Mouse (Mus musculus): ENCODE results near the gene 4931406P16Rik. TPM values are rescaled to one million over a fixed set of nuclear protein-coding genes. Genes with fewer than 3 reads are reported as not detected.
A peak's percentile ranks its signal among the peaks of the same experiment; 100 is the strongest.

4931406P16Rik gene
- total and polyA plus RNA-seq, 3 experiments, result 44.5 to 68.4 (median 57.9) TPM

- no peak for DNase-seq
Observed at GRCm38 (mm10) chr7:34246870-34247499, 66.4 kb downstream of the 4931406P16Rik start.

GRCm38 (mm10) chr7:34242176-34242575 lies 71.2 kb downstream of the 4931406P16Rik start:
- no peak for DNase-seq

DNA sequence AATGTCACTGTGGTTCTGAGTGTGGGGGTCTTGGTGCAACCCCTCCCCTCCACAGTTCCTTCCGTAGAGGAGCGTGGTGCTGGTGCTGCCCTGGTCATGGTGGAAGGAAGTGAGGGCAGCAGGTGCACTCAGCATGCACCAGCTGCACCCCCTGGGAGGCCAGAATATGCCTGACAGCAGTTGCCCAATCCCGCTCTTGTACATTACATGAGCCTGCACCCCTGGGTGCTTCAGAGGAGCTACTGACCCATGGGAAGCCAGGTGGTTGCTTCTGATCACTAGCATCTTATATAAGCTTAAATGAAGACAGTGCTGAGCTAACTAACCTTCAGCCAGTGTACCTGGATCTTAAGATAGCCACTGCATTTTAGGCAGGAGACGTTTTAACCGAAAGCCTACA lies 75.3 kb downstream of the 4931406P16Rik start:
- DNase-seq, result no peak

GRCm38 (mm10) chr7:34235602-34236001 lies 77.7 kb downstream of the 4931406P16Rik start:
- no peak for DNase-seq

- no peak for DNase-seq
Observed at GRCm38 (mm10) chr7:34234610-34235561, 78.5 kb downstream of the 4931406P16Rik start.

- DNase-seq, result peak; percentile 100
Observed at GRCm38 (mm10) chr7:34233909-34234609, 79.3 kb downstream of the 4931406P16Rik start.

- no peak for DNase-seq
Observed at GRCm38 (mm10) chr7:34232785-34233725, 80.3 kb downstream of the 4931406P16Rik start.

DNA sequence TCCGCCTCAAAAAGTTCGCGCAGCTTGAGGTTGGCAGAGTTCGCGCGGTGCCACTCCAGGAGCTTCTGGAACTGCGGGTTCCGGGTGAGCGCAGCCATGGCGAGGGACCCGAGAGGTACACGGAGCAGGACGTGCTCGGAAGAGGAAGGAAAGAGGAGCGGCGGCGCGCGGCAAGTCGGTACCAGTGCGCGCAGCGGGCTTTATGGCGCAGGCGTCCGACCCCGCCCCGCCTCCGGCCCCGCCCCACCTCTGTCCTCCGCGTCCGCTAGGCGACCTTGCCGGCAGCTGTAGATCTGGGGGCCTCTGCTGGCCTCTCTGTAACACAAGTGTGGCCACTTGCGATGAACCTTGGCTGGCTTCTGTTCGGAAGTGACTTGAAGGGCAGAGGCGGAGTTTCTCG lies 83.2 kb downstream of the 4931406P16Rik start, which contains the start of gene Gpi1:
Gene Gpi1, minus strand, starts transcription at position 221 of the 400 bp plus-strand sequence.
- DNase-seq, result peak; percentile 89

DNA sequence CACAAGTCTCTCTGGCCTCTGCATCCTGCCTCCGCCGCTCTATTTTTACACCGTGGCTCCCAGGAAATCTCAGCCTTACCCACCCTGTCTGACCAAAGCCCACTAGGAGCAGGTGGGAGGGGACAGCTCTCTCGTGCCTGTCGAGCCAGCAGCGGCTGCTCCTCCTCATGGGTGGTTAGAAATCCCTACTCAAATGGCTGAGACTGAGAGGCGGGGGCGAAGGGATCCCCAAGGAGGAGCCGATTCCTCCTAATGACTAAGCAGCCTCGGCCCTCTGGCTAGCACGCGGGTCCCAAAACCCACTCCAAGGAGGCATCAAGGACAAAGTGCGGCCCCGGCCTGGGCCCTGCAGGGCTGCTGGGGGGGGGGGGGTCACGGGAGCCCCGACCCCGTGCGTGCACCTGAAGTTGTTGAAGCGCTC lies 83.7 kb downstream of the 4931406P16Rik start:
- DNase-seq, result peak; percentile 68

DNA sequence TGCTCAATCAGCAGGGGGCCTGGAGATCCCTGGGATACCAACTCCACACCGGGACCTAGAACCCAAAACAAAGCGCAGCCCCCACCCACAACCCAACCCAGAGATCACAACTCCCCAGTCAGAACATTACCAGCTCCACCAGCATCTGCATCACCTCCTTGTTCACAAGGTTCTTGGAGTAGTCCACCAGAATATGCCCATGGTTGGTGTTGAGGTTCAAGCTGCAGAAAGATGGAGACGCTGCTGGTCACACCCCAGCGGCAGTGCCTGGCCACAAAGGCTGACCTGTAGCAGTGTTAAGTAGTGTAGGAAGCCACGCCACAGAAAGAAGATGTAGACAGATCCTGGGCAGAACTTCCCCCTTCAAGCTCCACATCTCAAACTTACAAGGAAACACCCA lies 84.2 kb downstream of the 4931406P16Rik start:
- DNase-seq, result no peak

DNA sequence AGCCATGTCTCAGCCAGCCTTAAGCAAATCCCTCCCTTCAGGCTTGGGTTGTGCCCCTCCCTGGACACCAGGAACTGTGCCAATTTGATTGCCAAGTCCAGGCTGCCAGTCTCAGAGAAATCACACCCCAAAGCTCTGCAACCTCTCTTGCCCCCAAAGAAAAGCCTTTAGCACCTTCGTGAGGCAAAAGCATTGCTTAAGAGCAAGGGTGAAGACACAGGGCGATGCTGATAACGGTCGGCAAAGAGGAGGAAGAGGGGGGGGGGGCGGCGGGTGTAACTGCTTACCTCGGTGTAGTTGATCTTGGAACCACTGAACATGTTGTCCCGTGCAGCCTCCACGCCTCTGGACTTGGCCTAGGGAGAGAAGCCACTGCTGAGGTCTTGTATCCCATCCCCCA lies 84.7 kb downstream of the 4931406P16Rik start:
- DNase-seq, result no peak

DNA sequence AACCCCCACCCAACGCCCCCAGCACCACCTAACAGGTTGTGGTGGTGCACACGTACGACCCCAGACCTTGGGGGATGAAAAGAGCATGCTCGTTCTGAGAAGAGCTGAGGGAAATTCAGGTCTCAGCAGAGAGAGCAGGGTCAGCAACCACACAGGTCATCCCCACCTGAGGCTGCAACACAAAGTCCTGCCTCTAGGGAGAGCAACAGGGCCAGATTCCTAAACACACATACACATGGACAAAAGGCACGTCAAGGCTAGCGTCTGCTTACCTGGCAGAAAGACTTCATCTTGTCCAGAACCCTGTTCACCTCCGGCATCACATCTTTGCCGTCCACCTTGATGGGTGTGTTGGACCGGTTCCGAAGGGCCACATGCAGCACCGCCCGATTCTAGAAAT lies 86.5 kb downstream of the 4931406P16Rik start:
- no peak for DNase-seq

- DNase-seq, result no peak
Observed at GRCm38 (mm10) chr7:34226086-34226485, 87.3 kb downstream of the 4931406P16Rik start.

DNA sequence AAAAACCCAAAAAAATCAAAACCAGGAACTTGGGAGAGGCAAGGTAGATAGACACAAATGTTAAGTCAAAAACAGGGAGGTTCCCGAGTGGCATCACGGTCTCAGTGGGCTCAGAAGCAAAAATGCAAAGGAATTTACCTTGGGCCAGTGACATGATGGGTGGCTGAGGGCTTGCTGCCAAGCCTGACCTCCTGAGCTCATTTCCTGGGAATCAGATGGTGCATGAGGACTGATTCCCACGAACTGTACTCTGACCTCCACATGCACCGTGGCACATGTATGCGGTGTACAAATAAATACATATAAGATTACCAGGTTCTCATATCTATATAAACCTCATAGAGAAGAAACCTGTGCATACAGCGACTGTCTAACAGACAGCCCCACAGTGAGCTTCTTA lies 89.0 kb downstream of the 4931406P16Rik start:
- peak; percentile 55 for DNase-seq

DNA sequence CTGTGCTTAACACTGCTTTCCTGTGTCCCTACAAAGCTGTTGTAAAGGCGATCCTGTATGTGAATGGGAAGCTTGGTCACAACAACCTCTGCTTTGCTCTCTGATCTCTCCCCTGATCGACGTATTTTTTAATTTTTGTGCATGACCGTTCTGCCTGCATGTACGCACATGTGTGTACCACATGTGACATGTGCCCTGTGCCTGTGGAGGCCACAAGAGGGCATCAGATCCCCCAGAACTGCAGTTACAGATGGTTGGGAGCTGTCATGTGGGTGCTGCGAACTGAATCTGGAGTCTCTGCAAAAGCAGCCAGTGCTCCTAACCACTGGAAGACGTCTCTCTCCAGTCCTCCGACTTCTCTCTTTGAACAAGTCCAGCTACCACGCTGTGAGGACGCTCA lies 91.0 kb downstream of the 4931406P16Rik start:
- no peak for DNase-seq

DNA sequence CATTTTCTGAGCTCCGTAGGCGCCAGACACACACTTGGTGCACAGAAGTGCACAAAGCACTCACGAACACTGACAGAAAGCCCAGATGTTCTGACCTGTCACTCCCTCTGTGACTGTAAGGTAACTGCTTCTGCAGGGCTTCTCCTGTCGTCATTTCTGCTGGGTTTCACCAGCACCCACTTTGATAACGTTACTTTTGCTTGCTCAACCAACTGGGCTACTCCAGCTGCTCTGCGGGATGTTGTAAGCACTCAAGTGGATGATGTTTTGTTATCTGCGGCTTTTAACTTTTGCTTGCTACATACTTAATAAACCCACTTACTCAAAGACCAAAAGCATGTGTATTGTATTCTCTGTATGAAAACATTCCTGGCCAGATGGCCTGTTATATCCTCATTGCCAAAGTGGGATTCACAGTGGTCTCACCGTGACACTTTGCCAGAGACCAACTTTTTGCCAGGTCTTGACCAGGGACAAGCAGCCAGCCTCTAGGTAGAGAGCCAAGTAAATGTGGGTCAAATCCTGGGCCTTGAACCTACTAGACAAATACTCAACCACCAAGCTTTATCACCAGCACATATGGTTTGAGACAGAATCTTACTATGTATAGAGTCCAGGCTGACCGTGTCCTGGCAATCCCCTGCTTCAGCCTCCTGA lies 91.6 kb downstream of the 4931406P16Rik start:
- DNase-seq, result no peak

GRCm38 (mm10) chr7:34218496-34218895 lies 94.9 kb downstream of the 4931406P16Rik start:
- DNase-seq, result no peak

DNA sequence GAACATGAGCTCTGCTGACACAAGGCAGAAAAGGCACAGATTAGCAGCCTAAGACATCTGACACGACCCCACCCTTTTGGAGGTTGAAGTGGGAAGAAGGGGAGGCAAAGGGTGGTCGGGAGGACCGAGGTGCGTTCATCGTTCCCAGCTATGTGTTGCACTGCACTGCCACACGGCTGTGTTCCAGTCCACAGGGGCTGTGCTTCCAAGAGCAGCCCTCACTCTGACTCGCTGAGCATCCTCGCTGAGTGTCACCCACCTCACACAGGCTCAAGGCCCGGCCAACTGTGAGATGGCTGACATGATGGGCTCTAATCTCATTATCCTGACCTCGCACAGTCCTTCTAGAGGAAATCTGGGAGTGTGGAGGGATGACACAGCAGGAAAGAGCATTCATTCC lies 96.9 kb downstream of the 4931406P16Rik start:
- DNase-seq, result no peak

DNA sequence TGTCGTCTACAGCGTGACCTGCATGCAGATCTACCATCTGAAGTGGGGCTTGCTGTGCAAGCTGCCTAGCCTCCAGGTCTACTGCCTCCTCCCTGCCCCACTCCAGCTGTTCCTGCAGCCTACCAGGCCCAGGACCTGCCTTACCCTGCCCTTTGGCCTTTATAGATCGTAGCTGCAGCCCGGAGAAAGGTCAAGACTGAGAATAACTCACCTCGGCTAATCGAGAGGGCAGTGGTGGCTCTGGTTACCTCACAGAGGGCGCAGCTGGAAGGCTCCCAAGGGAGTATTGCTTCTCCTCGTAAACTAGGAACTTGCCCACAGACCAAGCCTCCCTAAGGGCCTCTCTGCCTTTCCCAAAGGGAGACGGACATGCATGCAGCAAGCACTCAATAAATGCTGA lies 97.9 kb downstream of the 4931406P16Rik start:
- no peak for DNase-seq

GRCm38 (mm10) chr7:34214644-34215043 lies 98.7 kb downstream of the 4931406P16Rik start:
- DNase-seq, result no peak

DNA sequence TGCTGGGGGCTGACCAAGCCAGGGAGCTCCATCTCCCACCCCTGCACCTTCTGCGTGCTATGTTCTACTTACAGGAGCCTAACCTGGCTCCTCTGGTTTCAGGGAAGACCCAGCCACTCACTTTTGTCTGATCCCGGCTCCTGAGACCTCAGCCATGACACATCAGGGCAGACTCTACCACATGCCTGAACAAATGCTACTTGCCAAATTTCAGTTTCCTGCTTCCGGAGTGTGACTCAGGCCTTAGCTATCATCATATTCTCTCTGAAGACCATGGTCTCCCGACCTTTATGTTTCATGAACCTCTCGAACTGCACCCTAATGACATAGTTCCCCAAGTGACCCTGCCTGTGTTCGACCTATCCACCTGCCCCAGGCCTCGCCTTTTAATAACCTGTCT lies 100.1 kb downstream of the 4931406P16Rik start:
- no peak for DNase-seq

Data from adrenal gland, adult 2 months (tissue).